Mouse (Mus musculus) kidney, embryonic 14.5 days (tissue): ENCODE data around the gene Rras2. TPM values are rescaled to one million over a fixed set of nuclear protein-coding genes. Genes with fewer than 3 reads are reported as not detected.

Experiments used
- ATAC-seq: fragments of 200-750 bp; cut with Nextera tagmentation; 2 replicates; pipeline ENCODE4 v1.8.0; 2017; ENCODE audit warnings: moderate number of reproducible peaks, mild to moderate bottlenecking, moderate TSS enrichment, moderate library complexity; ENCODE audit not compliant: low FRiP score, low TSS enrichment
- H3K27ac ChIP-seq: fragments of 300-500 bp; sonication (generic); 2 replicates; pipeline ENCODE4 v1.5.1; 2014; ENCODE audit warnings: low read depth, mild to moderate bottlenecking, low read length, moderate library complexity, mixed read lengths
- H3K27me3 ChIP-seq: fragments of 300-500 bp; sonication (generic); 2 replicates; pipeline ENCODE4 v1.6.1; 2014; ENCODE audit warnings: mild to moderate bottlenecking, low read length; ENCODE audit not compliant: control insufficient read depth, insufficient read depth
- H3K36me3 ChIP-seq: fragments of 300-500 bp; sonication (generic); 2 replicates; pipeline ENCODE4 v1.6.1; 2014; ENCODE audit warnings: low read length, mixed read lengths; ENCODE audit not compliant: control insufficient read depth, insufficient read depth
- H3K4me1 ChIP-seq: fragments of 300-500 bp; sonication (generic); 2 replicates; pipeline ENCODE4 v1.6.1; 2014; ENCODE audit warnings: low read length, mixed read lengths; ENCODE audit not compliant: control insufficient read depth, insufficient read depth
- H3K4me2 ChIP-seq: fragments of 300-500 bp; sonication (generic); replicated peaks from 2 replicates; pipeline ENCODE4 v1.6.1; 2014; ENCODE audit warnings: low read depth, mild to moderate bottlenecking, low read length
- H3K4me3 ChIP-seq: fragments of 300-500 bp; sonication (generic); 2 replicates; pipeline ENCODE4 v1.5.1; 2014; ENCODE audit warnings: mild to moderate bottlenecking, low read length
- H3K9ac ChIP-seq: fragments of 300-500 bp; sonication (generic); 2 replicates; pipeline ENCODE4 v1.6.1; 2014; ENCODE audit warnings: low read depth, mild to moderate bottlenecking, low read length, moderate library complexity
- H3K9me3 ChIP-seq: fragments of 300-500 bp; sonication (generic); 2 replicates; pipeline ENCODE4 v1.6.1; 2016; ENCODE audit warnings: low read length; ENCODE audit not compliant: control insufficient read depth
- whole genome bisulfite sequencing: fragments of 180-500 bp; shearing (Covaris S2); extraction: QIAGEN DNeasy Blood & Tissue Kit; methylation state at CpG from one replicate; pipeline ENCODE4 v1.1.7; 2014; 5-methylcytosine and 5-hydroxymethylcytosine counted together
- polyA plus RNA-seq: library from polyadenylated mRNA; unstranded; fragments of >200 nt; fragmentation: Nextera tagmentation; extraction: Ambion mirVana; gene quantifications from 2 replicates; pipeline ENCODE4 v1.2.1, GENCODE M21; 2014

Gene Rras2
- polyA plus RNA-seq, 1 experiment from 2014 or later = 46.4 TPM

DNA sequence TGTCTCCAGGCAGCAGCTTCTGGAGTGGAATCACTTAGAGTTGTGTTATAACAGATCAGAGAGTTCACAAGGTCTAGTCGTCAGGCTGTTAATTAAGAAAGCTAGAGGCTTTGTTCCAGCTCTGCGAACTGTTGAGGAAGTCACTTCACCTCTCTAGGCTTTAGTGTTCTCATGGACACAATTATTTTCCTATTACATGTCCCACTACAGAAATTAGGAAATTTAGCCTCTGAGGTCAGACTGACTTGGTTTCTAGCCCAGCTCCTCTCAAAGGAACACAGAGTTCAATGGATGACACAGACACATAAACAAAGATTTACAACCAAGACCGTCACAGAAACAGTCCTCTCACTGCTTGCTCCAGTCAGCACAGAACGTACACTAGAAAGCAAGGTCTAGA is 31.6 kb upstream of the Rras2 start:
- Histone ChIP-seq H3K4me3 (no peak overlapping the region), H3K9ac (no peak overlapping the region), H3K27ac (no peak overlapping the region), H3K4me2 (no peak overlapping the region), H3K4me1 (no peaks in the 10 kb centered on the region), H3K36me3 (no peaks in the 10 kb centered on the region), H3K27me3 (no peaks in the 10 kb centered on the region), H3K9me3 (no peaks in the 10 kb centered on the region; the same call in 1 of the 2 replicates)
- WGBS = 16% methylated on average over 4 of the region's 4 CpGs
- ATAC-seq = no peak

DNA sequence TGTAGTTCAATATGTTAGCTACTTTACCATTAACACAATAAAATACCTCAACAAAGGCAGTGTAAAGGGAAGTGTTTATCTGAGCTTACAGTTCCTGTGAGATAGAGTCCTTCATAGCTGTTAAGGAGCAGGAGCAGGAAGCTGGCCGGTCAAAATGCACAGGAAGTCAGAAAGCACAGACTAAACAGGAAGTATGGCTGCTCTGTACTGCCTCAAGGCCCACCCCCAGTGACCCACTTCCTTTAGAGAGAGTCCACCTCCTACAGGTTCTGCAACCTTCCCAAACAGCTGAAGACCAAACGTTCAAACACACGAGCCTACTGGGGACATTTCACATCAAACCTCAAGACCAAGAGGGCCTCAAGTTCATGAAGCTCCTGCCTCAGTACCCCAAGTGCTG is 28.3 kb upstream of the Rras2 start:
- Histone ChIP-seq H3K9ac (no peak overlapping the region), H3K4me3 (no peak overlapping the region), H3K27ac (no peak overlapping the region), H3K36me3 (no peaks in the 10 kb centered on the region), H3K4me1 (no peaks in the 10 kb centered on the region), H3K27me3 (no peaks in the 10 kb centered on the region), H3K4me2 (no peak overlapping the region), H3K9me3 (no peaks in the 10 kb centered on the region; the same call in 1 of the 2 replicates)
- ATAC-seq = no peak
- WGBS = 75% methylated on average over 3 of the region's 3 CpGs

DNA sequence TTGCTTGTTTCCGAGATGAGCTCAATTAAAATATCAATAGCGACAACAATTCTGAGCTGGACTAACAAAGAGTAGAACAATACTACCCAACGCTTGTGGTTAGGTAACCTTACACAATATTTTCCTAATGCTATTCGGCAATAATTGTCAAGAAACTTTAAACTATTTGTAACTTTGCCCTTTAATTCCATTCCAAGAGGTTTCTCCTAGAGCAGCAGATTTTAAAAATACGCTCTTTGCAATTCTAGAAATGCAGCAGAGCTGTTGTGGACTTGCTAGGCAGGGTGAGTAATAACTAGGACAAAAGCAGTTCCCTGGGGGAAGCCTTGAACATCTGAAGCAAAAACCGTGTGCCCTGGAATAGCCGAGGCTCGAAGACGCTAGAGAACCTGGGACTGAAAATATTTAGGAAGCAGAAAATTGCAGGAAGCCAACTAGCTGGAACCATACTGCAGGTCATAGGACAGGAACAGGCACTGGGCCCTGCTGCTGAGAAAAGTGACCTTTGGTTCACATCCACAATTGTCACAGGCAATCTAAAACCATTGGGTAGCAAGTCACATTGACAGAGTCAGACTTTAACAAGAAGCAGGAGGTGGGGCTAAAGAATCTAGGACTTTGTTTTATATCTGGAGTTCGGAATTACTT is 24.7 kb upstream of the Rras2 start:
- no peak for ATAC-seq
- Histone ChIP-seq H3K9me3 (no peaks in the 10 kb centered on the region), H3K4me1 (no peaks in the 10 kb centered on the region), H3K4me3 (no peak overlapping the region), H3K9ac (no peak overlapping the region), H3K36me3 (no peaks in the 10 kb centered on the region), H3K27ac (no peak overlapping the region), H3K27me3 (no peaks in the 10 kb centered on the region), H3K4me2 (no peak overlapping the region)
- WGBS = 68% methylated on average over 10 of the region's 10 CpGs

DNA sequence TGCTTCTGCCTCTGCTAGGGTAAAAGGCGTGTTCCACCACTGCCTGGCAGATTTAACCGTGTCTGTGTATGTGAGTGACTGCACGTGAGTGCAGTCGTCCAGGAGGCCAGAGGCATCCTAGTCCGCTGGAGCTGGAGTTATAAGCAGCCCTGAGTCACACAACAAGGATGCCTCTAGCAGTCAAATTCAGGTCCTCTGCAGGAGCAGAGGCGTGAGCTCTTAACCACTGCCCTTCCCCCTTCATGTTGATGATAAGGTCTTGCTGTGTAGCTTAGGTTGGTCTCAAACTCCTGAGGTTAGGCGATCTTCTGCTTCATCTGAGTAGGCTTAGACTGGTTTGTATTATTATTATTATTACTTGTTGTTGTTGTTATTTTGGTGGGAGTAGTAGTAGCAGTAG is 22.4 kb upstream of the Rras2 start:
- no peaks in the 10 kb centered on the region for H3K27me3 ChIP-seq
- no peaks in the 10 kb centered on the region for H3K4me1 ChIP-seq
- H3K36me3 ChIP-seq = no peaks in the 10 kb centered on the region
- H3K27ac ChIP-seq = no peak overlapping the region
- H3K4me2 ChIP-seq = no peak overlapping the region
- no peak overlapping the region for H3K4me3 ChIP-seq
- no peak for ATAC-seq
- H3K9me3 ChIP-seq = no peaks in the 10 kb centered on the region
- 90% methylated on average over 7 of the region's 7 CpGs for WGBS
- no peak overlapping the region for H3K9ac ChIP-seq

DNA sequence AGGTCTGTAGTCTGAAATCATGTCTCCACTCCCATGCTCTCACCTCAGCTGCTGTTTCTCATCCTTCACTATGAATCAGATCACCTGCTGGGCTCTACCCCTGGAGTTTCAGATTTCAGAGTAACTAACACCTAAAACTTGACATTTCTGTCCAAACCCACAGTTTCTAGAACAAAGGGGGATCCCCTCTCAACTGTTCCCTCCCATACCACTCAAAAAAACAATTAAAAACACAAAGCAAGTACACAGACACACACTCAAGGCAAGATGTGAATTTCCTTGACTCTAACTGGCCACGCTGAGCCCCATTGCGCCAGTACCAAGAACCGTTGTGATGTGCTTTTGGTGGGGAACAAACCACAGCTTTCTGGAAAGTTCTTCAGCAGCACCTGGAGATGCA is 21.8 kb upstream of the Rras2 start:
- Histone ChIP-seq H3K36me3 (no peaks in the 10 kb centered on the region), H3K4me1 (no peaks in the 10 kb centered on the region), H3K4me2 (no peak overlapping the region), H3K9ac (no peak overlapping the region), H3K27me3 (no peaks in the 10 kb centered on the region), H3K4me3 (no peak overlapping the region), H3K9me3 (no peaks in the 10 kb centered on the region), H3K27ac (no peak overlapping the region)
- ATAC-seq = no peak
- 85% methylated on average over 3 of the region's 3 CpGs for WGBS

DNA sequence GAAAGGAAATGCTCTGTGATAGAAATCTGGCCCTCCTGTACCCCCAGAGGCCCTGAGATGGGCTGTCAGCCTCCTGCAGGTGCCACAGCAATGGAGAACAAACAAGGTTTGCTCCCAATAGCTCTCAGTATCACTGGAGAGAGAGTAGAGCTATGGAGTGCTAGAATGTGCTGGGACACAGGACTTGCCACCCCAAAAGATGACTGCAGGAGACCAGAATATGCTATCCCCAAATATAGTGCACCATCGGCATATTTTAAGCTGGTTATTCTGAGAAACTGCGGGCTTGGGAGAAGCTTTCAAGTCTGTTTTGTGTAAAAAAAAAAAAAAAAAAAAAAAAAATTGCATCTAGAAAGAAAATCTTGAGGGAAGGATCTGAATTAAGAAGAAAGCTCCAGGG is 20.7 kb upstream of the Rras2 start:
- Histone ChIP-seq H3K27ac (no peak overlapping the region), H3K9me3 (no peaks in the 10 kb centered on the region), H3K4me1 (no peaks in the 10 kb centered on the region), H3K36me3 (no peaks in the 10 kb centered on the region), H3K4me2 (no peak overlapping the region), H3K9ac (no peak overlapping the region), H3K4me3 (no peak overlapping the region), H3K27me3 (no peaks in the 10 kb centered on the region)
- 88% methylated on average over 2 of the region's 2 CpGs for WGBS
- ATAC-seq = no peak

DNA sequence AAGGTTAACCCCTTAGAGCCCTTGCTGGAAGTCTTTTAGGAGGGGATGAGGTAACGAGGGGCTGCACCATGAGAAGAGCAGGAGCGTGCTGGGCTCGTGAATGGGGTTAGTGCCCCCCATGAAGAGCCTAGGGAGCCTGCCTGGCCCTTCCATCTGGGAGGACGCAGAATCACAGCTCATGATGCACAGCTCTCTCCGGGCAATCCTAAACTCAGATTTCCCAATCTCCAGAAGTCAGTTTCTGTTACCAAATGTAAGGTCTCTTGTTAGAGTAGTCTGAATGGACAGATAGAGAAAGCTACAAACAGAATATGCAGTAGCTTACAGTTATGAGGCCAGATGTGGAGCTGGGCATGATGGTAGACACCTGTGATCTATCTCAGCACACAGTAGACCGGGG is 17.6 kb upstream of the Rras2 start:
- Histone ChIP-seq H3K4me2 (no peak overlapping the region), H3K36me3 (no peaks in the 10 kb centered on the region), H3K9ac (no peak overlapping the region), H3K27me3 (no peaks in the 10 kb centered on the region), H3K4me1 (no peaks in the 10 kb centered on the region), H3K27ac (no peak overlapping the region), H3K9me3 (no peaks in the 10 kb centered on the region), H3K4me3 (no peak overlapping the region)
- no peak for ATAC-seq
- 34% methylated on average over 6 of the region's 6 CpGs for WGBS

DNA sequence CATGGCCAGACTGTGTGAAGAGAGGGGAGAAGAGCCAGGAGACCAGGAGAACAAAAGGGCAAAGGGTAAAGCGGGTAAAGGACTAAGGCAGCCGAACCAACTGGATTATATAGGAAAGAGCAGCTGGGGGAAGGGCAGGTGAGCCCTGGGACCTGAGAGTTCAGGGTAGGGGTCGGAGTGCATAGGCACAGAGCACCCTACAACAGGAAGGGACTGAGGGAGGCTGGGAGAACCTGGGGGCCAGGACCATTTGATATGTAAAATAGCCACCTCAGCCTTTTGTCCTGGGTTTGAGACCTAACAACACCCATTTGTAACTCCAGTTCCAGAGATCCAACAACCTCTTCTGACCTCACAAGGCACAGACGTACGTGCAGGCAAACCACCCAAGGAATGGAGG is 16.4 kb upstream of the Rras2 start:
- 34% methylated on average over 5 of the region's 5 CpGs for WGBS
- no peak overlapping the region for H3K4me2 ChIP-seq
- H3K27me3 ChIP-seq = no peaks in the 10 kb centered on the region
- no peak overlapping the region for H3K9ac ChIP-seq
- no peaks in the 10 kb centered on the region for H3K9me3 ChIP-seq
- no peak for ATAC-seq
- no peak overlapping the region for H3K4me3 ChIP-seq
- no peak overlapping the region for H3K27ac ChIP-seq
- H3K4me1 ChIP-seq = no peaks in the 10 kb centered on the region
- H3K36me3 ChIP-seq = no peaks in the 10 kb centered on the region

DNA sequence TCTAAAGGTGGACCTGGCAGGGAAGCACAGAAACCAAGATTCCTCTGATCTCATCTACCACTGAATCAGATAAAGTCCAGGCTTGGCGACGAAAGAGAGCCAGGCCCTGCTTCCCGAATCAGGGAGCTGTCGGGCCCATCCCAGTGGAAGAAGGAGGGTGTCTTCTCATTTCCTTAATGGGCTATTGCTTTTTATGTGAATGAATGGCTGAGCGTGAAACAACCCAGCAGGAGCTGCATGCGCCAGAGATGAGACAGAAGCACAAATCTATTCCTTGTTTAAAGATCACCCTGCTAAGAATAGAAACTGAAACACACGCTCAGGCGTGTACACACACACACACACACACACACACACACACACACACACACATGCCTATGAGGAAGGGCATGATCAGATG is 14.7 kb upstream of the Rras2 start:
- H3K27ac ChIP-seq = no peak overlapping the region
- no peaks in the 10 kb centered on the region for H3K36me3 ChIP-seq
- no peak for ATAC-seq
- H3K9me3 ChIP-seq = no peaks in the 10 kb centered on the region
- H3K9ac ChIP-seq = no peak overlapping the region
- no peaks in the 10 kb centered on the region for H3K27me3 ChIP-seq
- H3K4me3 ChIP-seq = no peak overlapping the region
- H3K4me2 ChIP-seq = no peak overlapping the region
- WGBS = 21% methylated on average over 8 of the region's 8 CpGs
- H3K4me1 ChIP-seq = no peaks in the 10 kb centered on the region
